Mouse (Mus musculus) adrenal gland, postnatal 25 days (tissue): ENCODE data around the gene Agbl3. TPM values are rescaled to one million over a fixed set of nuclear protein-coding genes. Genes with fewer than 3 reads are reported as not detected.

Experiments used
- DNase-seq: peaks from one replicate; pipeline ENCODE4 v3.0.0; 2021; ENCODE audit warnings: mixed read lengths
- total RNA-seq: library from RNA; stranded (reverse); gene quantifications from 2 replicates; pipeline ENCODE4 v1.2.3, GENCODE M21; 2021

The Agbl3 gene
- total RNA-seq, 1 experiment from 2014 or later: 17.3 TPM

DNA sequence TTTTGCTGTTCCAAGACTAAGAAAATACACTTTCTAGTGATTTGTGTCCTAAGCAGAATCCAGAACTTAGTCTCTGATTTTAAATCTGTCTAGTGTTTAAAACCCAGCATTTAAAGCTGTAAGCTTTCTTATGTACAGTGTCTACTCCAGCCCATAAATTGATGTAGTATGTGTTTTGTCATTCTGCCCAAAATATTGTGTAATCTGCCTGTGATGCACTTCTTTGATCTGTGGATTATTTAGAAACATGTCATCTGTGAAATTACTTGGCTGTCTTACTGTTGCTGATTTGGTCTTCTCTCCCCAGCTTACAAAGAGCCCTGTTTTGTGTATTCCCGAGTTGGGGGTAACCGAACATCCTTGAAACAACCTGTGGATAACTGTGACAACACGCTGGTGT lies 17.7 kb downstream of the Agbl3 start:
- DNase-seq: no peak

DNA sequence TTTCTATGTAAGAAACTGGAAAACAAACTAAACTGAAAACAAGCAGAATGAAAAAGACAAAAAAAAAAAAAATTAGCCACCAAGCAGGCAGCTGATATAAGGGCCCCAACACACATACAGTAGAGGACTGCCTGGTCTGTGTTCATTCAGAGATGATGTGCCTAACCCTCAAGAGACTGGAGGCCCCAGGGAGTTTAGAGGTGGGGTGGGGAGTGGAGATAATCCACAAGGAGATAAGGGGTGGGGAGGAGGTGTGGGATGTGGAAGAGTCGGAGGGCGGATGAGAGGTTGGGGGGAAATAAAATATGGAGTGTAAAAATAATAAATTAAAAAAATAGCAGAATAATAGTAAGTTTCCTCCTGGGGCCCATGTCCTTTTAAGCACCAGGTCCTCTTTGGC lies 25.4 kb downstream of the Agbl3 start:
- DNase-seq: no peak

GRCm38 (mm10) chr6:34810651-34811050 lies 30.4 kb downstream of the Agbl3 start:
- no peak for DNase-seq

DNA sequence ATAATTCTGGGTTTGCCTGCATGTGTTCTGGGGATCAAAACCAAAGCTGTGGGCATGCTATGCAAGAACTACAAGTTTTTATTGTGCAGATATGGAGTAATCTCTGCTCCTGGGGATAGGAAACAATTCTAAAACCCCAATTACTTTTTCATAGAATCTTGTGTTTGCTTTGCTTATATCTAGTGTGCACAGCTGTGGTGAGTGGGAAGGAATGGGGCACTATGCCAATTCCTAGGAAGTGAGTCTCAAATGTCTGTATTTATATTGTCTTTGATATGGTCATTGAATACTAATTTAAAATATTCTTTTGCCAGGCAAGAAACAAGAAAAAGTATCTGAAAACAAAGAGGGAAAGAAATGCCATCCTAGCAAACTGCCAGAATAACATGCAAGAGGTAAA lies 44.2 kb downstream of the Agbl3 start:
- DNase-seq: no peak

DNA sequence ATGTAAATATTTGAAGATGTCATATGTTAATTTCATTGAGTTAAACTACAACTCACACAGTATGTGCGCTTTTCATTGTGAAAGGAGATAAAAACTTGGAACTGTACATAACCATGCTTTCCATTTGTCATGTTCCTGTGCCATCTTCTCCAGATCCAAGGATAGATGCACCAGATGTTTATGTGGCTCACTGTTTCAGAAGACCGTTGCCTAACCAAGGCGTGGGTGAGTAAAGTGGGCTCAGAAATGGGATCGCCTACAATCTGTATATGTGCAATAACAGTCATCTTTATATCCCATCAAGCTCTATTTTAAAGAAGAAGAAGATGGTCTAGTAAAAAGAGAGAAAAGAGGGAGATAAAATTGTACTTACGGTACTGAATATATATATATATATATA lies 52.1 kb downstream of the Agbl3 start:
- no peak for DNase-seq

- no peak for DNase-seq
These were observed 81.4 kb downstream of the Agbl3 start for GRCm38 (mm10) chr6:34861546-34862053.

- no peak for DNase-seq
These were observed 82.1 kb downstream of the Agbl3 start for GRCm38 (mm10) chr6:34862381-34862780.

- peak; percentile 44 for DNase-seq
These were observed 82.7 kb downstream of the Agbl3 start, which contains the start of gene Tmem140 for GRCm38 (mm10) chr6:34862791-34863403. Gene Tmem140, plus strand, starts transcription at chr6:34863146.

- DNase-seq: no peak
These were observed 83.7 kb downstream of the Agbl3 start for GRCm38 (mm10) chr6:34863786-34864514.

DNA sequence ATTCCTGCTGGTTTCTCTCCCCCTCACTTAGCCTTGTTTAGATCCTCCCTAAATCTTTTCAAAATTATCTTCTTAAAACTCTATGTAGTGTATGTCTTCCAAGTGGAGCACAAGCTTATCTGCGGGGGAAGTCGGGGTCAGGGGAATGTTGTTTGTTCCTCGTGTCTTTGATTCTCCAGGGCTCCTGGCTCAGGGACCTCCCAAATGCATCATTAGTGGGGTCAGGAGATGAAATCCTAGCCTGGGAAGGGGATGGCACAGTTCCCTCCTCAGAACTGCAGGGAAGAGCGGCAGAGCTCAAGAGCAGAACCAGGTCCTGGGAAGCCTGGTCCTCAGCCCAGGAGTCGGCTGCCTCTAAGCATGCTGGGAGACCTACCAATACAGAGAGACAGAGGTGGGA lies 85.0 kb downstream of the Agbl3 start:
- DNase-seq: no peak

GRCm38 (mm10) chr6:34865711-34866593 lies 85.7 kb downstream of the Agbl3 start:
- no peak for DNase-seq

GRCm38 (mm10) chr6:34866786-34867185 lies 86.6 kb downstream of the Agbl3 start:
- DNase-seq: no peak

DNA sequence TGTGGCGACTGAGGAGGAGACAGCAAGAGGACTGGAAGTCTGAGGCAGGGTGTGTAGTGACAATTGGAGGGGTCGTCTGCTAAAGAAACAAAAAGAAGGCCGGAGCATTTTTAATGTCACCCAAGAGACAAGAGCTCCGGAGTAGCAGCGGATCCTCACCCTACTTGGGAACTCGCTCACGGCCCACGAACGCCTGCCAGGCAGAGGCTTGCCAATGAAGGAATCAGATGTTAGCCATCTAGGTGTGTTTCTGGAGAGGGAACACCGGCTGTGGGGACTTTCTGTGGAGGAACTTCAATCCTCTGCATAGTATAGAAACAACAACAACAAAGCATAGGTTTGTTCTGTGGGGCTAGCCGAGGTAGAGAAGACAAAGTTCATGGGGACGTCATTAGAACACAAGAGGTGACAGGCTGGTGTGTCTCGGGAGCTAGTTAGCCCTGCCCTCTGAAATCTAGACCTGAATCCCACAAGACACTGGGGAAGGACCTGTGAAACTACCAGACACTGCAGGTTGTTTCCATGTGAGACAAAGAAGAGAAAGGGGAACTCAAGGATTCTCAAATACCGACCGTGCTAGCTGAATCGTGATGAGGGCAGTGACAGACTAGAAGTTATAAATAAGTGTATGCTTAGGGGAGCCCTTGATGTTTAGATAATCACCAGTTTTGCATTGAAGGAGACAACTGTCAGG lies 87.2 kb downstream of the Agbl3 start:
- no peak for DNase-seq

GRCm38 (mm10) chr6:34867995-34868350 lies 87.7 kb downstream of the Agbl3 start:
- no peak for DNase-seq

GRCm38 (mm10) chr6:34868507-34869217 lies 88.4 kb downstream of the Agbl3 start:
- no peak for DNase-seq

- no peak for DNase-seq
These were observed 89.1 kb downstream of the Agbl3 start for GRCm38 (mm10) chr6:34869225-34869915.

GRCm38 (mm10) chr6:34870136-34870535 lies 89.9 kb downstream of the Agbl3 start:
- DNase-seq: no peak

DNA sequence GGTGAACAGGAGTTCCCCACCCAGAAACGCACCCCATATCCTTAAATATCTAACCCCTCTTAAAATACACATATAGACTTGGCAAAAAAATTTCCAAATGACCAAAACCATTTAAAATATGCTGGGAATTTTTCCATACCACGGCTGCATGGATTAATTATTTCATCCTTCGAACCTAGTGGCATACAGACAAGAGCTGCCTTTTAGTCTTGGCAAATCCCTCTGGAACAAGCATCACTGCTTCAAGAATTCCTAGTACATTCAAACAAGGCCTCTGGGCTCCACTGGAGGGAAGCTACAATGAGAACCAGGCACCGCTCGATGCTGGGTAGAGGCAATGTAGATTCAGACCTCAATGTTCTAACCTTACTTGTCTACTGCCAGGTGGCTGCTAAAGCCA lies 90.5 kb downstream of the Agbl3 start:
- DNase-seq: no peak

GRCm38 (mm10) chr6:34871929-34872328 lies 91.7 kb downstream of the Agbl3 start:
- DNase-seq: no peak

DNA sequence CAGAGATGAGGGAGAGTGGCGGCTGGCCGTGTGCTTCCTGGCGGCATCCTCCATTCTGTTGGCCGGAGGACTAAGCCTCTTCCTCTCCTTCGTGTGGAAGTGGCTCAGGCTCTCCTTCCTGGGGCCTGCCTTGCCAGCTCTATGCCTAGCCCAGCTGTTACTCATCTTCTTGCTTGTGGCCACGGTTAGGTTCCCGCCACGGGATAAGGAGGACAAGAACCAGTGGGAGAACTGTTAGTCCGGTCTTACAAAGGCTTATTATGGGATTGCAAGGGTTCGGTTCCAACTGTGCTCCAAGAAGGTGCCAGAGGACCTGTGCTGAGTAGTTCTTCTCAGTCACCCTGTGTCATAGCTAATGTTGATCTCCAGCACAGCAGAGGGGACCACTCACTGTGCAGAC lies 92.6 kb downstream of the Agbl3 start:
- no peak for DNase-seq
